Mouse (Mus musculus): ENCODE measurements at regions not wholly inside any gene's neighbourhood (a gene's known extent, or its start where the extent isn't known, plus 50 kb on each side); places are given as distances from the start of the nearest gene placed in this dataset.
"Not testable (repeated sequence)": the region's sequence is repeated elsewhere in the genome, so short reads cannot be mapped to it uniquely, and the experiment has no call there.

- DNase-seq (ENCODE audit: low spot score) = no peak
Observed at GRCm38 (mm10) chr4:153160115-153160514, 322.5 kb downstream of the Ajap1 start.

DNA sequence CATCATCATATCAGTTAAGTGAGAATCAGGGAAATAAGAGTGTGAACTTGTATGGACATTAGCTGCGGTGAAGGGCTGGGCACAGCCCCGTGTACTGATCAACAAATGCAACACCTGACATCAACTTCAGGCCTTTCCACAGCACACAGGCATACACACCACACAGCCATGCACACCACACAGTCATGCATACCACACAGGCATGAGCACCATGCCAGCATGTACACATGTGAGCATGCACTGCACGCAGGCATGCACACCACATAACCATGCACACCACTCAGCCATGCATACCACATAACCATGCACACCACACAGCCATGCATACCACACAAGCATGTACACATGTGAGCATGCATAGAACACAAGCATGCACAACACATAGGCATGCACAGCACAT lies 325.0 kb downstream of the Ajap1 start:
- DNase-seq (ENCODE audit: low spot score) = no peak

DNA sequence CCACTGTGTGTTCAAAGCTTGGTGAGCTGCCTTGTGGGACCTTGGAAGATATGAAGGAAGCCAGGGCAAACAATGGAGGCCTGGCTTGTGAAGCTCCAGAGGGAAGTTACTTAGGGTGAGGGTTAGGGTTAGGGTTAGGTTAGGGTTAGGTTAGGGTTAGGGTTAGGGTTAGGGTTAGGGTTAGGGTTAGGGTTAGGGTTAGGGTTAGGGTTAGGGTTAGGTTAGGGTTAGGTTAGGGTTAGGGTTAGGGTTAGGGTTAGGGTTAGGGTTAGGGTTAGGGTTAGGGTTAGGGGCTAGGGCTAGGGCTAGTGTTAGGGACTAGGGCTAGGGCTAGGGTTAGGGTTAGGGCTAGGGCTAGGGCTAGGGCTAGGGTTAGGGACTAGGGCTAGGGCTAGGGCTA lies 329.7 kb downstream of the Ajap1 start:
- DNase-seq (ENCODE audit: low spot score) = not testable (repeated sequence)

DNA sequence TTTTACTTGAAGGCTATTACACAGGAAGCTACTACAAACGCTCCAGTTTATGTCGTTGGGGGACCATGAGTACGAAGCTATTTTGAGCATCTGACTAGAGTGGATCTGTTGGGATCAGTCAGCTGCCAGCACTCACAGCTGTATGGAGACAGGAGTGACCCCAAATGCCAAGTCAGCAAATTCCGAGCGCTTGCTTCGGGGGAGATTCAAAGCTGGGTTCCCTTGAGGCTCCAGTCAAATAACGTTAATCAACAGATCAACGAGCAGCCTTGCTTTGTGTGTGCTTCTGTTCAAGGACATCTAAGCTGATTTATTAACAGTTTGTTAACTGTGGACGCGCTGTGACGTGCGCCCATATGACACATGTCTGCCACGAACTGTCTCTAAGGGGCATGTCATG lies 349.5 kb downstream of the Ajap1 start:
- DNase-seq (ENCODE audit: low spot score) = no peak

DNA sequence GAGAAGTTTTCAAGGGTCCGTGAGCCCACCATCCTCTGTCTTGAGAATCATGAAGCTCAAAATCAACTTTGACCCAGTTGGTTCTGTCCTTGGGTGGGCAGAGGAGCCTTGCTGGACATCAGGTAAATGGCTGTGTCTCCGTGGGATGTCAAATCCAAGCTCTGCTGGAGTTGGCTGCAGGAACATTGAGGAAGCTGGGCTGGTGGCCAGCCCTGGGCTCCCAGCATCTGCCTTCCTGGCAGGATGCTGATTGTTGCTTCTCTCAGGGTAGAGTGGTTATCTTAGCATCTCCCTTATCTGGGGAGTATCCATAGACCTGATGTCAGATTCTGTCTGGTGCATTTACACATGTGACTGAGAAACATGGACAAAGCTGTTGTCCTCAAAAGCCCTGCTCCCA lies 353.3 kb downstream of the Ajap1 start:
- DNase-seq (ENCODE audit: low spot score) = no peak

- DNase-seq (ENCODE audit: low spot score) = no peak
Observed at GRCm38 (mm10) chr4:153128162-153128561, 354.4 kb downstream of the Ajap1 start.

GRCm38 (mm10) chr4:153120480-153120879 lies 362.1 kb downstream of the Ajap1 start:
- DNase-seq (ENCODE audit: low spot score) = no peak

GRCm38 (mm10) chr4:153119647-153120102 lies 362.9 kb downstream of the Ajap1 start:
- DNase-seq (ENCODE audit: low spot score) = no peak

DNA sequence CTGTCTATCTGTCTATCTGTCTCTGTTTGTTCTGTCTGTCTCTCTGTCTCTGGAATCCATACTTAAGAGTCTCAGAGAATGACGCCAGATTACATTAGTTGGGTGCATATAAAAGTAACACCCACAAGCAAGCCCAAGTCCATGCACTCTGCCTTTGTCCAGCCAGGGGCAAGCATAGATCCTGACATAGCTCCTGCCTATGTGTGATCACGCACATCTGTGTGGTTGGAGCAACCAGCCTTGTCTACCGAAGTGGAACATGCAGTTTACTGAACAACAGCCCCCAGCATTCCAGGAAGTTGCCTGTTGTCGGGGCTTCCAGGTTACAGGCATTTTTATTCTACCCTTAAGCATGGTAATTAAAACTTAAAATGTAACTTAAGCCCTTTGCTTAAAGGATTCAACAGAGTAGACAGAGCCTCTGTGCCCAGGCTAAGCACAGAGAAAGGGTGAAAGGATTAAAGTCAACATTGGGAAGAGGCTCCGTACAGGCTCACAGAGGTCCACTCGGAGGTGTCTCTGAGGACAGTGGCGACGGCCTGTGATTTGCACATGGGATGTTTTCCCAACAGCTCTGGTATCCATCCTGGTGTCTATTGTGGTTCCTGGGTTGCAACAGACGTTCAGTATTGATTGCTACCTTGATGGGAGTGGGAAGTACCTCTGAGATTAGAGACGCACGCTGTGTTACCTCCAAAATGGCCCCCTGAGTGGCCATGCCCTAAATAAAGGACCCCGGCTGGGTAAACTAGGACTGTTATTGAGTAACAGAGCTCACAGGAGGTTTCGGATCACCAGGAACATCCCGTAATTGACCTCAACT lies 363.6 kb downstream of the Ajap1 start:
- DNase-seq (ENCODE audit: low spot score) = no peak

DNA sequence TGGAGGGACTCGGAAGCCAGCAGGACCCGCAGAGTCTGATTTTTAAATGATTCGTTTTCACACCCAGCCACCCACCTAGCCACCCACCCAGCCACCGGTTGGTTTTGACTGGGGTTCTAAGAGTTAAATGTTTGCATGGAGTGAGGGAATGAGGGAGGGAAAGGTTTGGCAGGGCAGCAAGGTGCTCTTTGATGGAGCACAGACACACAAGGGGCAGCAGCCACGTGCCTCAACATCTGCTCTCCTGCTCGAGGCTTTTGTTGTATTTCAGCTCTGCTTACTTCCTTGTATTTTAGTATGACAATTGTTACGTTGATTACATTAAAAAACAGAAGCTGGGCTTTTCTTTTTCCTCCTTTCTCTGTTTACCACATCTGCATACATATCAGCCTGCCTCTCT lies 367.6 kb downstream of the Ajap1 start:
- DNase-seq (ENCODE audit: low spot score) = no peak

DNA sequence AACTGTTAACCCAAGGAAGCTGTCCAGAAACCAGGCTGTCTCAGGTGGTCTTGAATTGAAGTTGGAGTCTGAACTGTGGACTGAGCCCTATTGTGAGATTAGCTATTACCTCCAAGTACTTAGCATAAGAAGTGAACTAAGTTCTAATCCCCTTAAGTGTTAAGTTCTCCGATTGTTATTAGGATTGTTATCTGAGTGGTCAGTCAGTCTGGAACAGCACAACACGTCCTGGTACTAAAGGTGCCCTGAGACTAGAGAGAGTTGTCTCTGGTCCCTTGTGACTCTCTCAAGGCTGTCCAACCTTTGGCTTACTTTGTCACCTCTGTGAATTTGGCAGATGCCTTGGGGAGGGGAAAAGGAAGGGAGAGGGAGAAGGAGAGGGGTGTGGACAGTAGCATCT lies 369.0 kb downstream of the Ajap1 start:
- no peak for DNase-seq (ENCODE audit: low spot score)

DNA sequence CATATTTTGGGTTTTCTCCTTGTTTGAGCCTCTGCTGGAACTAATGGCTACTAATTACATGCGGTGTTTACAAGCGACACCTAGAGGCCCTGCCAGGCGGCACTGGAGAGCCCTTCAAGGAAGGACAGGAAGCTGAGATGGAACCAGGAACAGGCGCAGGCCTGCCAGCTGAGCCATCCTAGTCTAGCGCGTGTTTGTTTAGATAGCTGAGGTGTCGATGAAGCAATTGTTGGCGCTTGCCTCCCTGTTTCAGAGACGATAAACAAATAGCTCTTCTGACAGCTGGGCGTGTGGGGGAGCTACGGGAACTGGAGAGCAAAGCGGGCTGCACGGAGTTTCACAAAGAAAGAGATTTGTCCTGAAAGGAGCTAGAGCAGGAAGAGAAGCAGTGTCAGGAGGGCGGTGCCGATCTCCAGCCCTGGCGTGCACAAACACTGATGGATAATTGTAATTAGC lies 372.3 kb downstream of the Ajap1 start:
- DNase-seq (ENCODE audit: low spot score) = peak; percentile 1

DNA sequence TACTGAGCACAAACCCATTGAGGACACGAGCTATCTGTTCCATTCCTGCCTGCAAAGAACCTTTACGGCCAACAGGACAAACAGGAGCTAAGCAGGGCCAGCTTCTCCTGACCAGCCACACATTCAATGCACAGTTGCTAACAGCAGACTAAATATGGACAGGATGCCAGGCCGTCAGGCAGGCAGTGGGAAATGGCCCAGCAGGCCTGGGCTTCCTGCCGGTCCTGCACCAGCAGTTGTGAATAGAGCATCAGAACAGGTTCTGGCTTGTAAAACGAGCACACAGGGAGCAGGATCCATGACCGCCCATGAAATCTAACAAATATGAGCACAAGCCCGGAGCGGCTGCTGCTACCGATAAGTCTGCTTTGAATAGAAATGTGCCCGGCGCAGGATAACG lies 384.0 kb downstream of the Ajap1 start:
- no peak for DNase-seq (ENCODE audit: low spot score)

DNA sequence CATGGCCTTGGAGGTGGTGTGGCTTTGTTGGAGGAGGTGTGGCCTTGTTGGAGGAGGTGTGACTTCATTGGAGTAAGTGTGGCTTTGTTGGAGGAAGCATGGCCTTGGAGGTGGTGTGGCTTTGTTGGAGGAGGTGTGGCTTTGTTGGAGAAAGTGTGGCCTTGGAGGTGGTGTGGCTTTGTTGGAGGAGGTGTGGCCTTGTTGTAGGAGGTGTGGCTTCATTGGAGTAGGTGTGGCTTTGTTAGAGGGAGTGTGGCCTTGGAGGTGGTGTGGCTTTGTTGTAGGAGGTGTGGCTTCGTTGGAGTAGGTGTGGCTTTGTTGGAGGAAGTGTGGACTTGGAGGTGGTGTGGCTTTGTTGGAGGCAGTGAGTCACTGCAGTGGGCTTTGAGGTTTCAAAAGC lies 385.0 kb downstream of the Ajap1 start:
- DNase-seq (ENCODE audit: low spot score) = no peak

DNA sequence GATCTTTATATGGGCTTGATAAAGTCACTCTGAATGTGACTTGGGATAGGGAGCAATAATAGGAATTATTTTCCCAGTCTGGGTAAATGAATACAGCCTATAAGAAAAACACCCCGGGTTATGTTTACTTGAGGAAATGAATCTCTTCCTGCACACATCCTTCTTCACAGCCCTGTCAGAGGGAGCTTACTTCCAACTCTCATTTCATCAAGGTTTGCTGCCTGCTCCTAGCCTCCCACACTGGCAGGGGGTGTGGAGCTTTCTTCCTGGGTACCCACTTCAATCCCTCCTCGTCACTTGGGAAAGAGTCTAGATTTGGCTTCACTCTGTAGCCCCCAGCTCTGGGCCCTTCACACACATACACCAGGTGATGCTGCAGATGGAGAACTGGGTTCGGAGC lies 389.5 kb downstream of the Ajap1 start:
- no peak for DNase-seq (ENCODE audit: low spot score)

GRCm38 (mm10) chr4:153082166-153082565 lies 400.4 kb downstream of the Ajap1 start:
- no peak for DNase-seq (ENCODE audit: low spot score)

GRCm38 (mm10) chr4:153074590-153074989 lies 408.0 kb downstream of the Ajap1 start:
- no peak for DNase-seq (ENCODE audit: low spot score)

GRCm38 (mm10) chr4:153070190-153070745 lies 412.3 kb downstream of the Ajap1 start:
- DNase-seq (ENCODE audit: low spot score) = no peak

GRCm38 (mm10) chr4:153068484-153069033 lies 414.1 kb downstream of the Ajap1 start:
- DNase-seq (ENCODE audit: low spot score) = no peak

DNA sequence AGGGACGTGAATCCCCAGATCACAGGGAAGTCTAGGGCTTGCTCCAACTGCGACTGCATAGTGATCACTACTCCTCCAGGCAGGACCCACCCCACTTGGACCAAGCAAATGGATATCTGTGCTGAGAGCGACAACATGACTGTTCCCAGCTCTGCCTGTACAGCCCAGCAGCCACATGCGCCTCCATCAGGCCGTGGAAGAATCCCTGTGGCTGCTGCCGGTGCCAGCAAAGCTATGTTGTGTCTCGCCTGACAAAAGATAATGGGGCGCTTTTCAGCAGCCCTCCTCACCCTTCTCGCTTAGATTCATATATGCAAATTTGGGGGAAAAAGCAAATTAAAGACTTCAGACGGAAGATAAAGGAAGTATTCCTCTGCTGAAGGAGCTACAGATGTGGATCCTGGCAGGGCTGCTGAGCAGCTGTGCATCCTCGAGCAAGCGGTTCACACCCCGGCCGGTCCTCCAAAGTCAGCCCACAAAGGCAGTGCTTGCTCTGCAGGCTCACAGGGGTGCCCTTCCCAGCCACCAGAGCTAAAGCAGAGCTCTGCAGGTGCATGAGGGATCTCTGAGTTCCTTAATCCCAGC lies 418.5 kb downstream of the Ajap1 start:
- no peak for DNase-seq (ENCODE audit: low spot score)

DNA sequence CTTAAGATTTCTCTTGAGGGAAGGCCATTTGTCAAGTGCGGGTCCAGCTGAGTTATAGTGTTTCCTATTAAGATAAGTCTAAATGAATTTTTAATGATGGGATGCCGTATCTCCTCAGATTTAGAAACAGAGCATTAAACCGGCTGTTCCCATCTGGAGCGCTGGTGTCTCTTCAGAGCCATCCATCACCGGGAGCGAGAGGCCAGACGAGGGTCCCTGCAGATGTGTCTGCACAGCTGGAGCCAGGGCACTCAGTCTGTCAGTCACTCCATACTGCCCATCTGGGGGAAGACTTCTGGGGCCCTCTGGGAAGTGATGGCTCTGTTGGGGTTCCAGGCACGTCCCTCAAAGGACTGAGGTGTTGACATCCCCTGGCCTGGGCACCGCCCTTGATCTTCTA lies 419.2 kb downstream of the Ajap1 start:
- no peak for DNase-seq (ENCODE audit: low spot score)

- DNase-seq (ENCODE audit: low spot score) = no peak
Observed at GRCm38 (mm10) chr4:153058152-153058551, 424.5 kb downstream of the Ajap1 start.

GRCm38 (mm10) chr4:153023711-153024110 lies 458.9 kb downstream of the Ajap1 start:
- DNase-seq (ENCODE audit: low spot score) = no peak
